Mouse (Mus musculus) cortical plate, adult 2 months (tissue): ENCODE data around the gene Bhlha9. TPM values are rescaled to one million over a fixed set of nuclear protein-coding genes. Genes with fewer than 3 reads are reported as not detected.

ENCODE experiments used
- H3K27ac ChIP-seq: fragments of 200-500 bp; 2 replicates; pipeline ENCODE4 v1.5.1; 2012; ENCODE audit warnings: low read length, control low read depth, inconsistent platforms; ENCODE audit not compliant: insufficient read depth
- H3K4me1 ChIP-seq: fragments of 200-500 bp; 2 replicates; pipeline ENCODE4 v1.6.1; 2011; ENCODE audit warnings: low read length; ENCODE audit not compliant: control insufficient read depth, insufficient read depth
- H3K4me3 ChIP-seq: fragments of 200-500 bp; 2 replicates; pipeline ENCODE4 v1.5.1; 2011; ENCODE audit warnings: mild to moderate bottlenecking, low read length, control low read depth; ENCODE audit not compliant: insufficient read depth
- CTCF ChIP-seq: fragments of 200-500 bp; IDR thresholded peaks from 2 replicates; pipeline ENCODE4 v1.5.1; 2011; ENCODE audit warnings: mild to moderate bottlenecking, control low read depth, low read length; ENCODE audit not compliant: insufficient read depth; ENCODE audit errors: extremely low read depth
- POLR2A ChIP-seq: fragments of 200-500 bp; IDR thresholded peaks from 2 replicates; pipeline ENCODE4 v1.6.1; 2011; ENCODE audit warnings: mild to moderate bottlenecking, low read length, control low read depth; ENCODE audit not compliant: insufficient read depth; ENCODE audit errors: extremely low read depth
- polyA plus RNA-seq: library from polyadenylated mRNA; depleted of rRNA; stranded (reverse); fragments of >200 nt; gene quantifications from 2 replicates; pipeline ENCODE4 v1.2.3, GENCODE M21; 2012; rRNA removed

Gene Bhlha9
- polyA plus RNA-seq, 1 experiment, result 3.5 TPM

GRCm38 (mm10) chr11:76685604-76686003, 13.3 kb downstream of the Bhlha9 start:
- no peaks in the 10 kb centered on the region for H3K4me1 ChIP-seq
- TF ChIP-seq POLR2A, result no peak
- TF ChIP-seq CTCF, result no peak
- no peak overlapping the region for H3K27ac ChIP-seq
- no peak overlapping the region for H3K4me3 ChIP-seq

GRCm38 (mm10) chr11:76692096-76692495, 19.8 kb downstream of the Bhlha9 start:
- no peak overlapping the region for H3K27ac ChIP-seq
- H3K4me1 ChIP-seq, result no peaks in the 10 kb centered on the region; the same call in 1 of the 2 replicates
- TF ChIP-seq POLR2A (no peak), CTCF (no peak)
- H3K4me3 ChIP-seq, result no peak overlapping the region

- H3K4me3 ChIP-seq, result peak overlapping the region; percentile 19
- H3K27ac ChIP-seq, result no peak overlapping the region
- no peak for TF ChIP-seq CTCF
- TF ChIP-seq POLR2A, result no peak
- no peaks in the 10 kb centered on the region; the same call in 1 of the 2 replicates for H3K4me1 ChIP-seq
Measured at GRCm38 (mm10) chr11:76695810-76696209, 23.5 kb downstream of the Bhlha9 start.

GRCm38 (mm10) chr11:76699626-76700025, 27.4 kb downstream of the Bhlha9 start:
- Histone ChIP-seq H3K4me3 (no peak overlapping the region), H3K27ac (no peak overlapping the region), H3K4me1 (no peaks in the 10 kb centered on the region; the same call in 1 of the 2 replicates)
- TF ChIP-seq CTCF (no peak), POLR2A (no peak)

GRCm38 (mm10) chr11:76707656-76708055, 35.4 kb downstream of the Bhlha9 start:
- Histone ChIP-seq H3K4me3 (no peak overlapping the region), H3K4me1 (no peaks in the 10 kb centered on the region), H3K27ac (no peak overlapping the region)
- TF ChIP-seq POLR2A, result no peak
- TF ChIP-seq CTCF, result no peak

GRCm38 (mm10) chr11:76708066-76708465, 35.8 kb downstream of the Bhlha9 start:
- no peak overlapping the region for H3K27ac ChIP-seq
- no peaks in the 10 kb centered on the region for H3K4me1 ChIP-seq
- TF ChIP-seq POLR2A, result no peak
- no peak for TF ChIP-seq CTCF
- no peak overlapping the region for H3K4me3 ChIP-seq

GRCm38 (mm10) chr11:76708881-76709280, 36.6 kb downstream of the Bhlha9 start:
- H3K4me1 ChIP-seq, result no peaks in the 10 kb centered on the region
- H3K4me3 ChIP-seq, result no peak overlapping the region
- no peak for TF ChIP-seq CTCF
- no peak for TF ChIP-seq POLR2A
- no peak overlapping the region for H3K27ac ChIP-seq

- H3K4me1 ChIP-seq, result no peaks in the 10 kb centered on the region
- TF ChIP-seq POLR2A (no peak), CTCF (no peak)
Measured at GRCm38 (mm10) chr11:76709625-76710452, 37.6 kb downstream of the Bhlha9 start.

GRCm38 (mm10) chr11:76717000-76717399, 44.7 kb downstream of the Bhlha9 start:
- Histone ChIP-seq H3K4me3 (no peak overlapping the region), H3K27ac (no peak overlapping the region), H3K4me1 (no peaks in the 10 kb centered on the region)
- TF ChIP-seq POLR2A (no peak), CTCF (no peak)

More at GRCm38 (mm10) chr11:76709625-76710452, 37.6 kb downstream of the Bhlha9 start:
- Histone ChIP-seq H3K4me3 (no peak overlapping the region), H3K27ac (no peak overlapping the region)

Other genes starting within 250 kb of the Bhlha9 start
- gene Abr, start 50.2 kb upstream of the Bhlha9 start, polyA plus RNA-seq, result 266 and 292 TPM in 2 replicates
- 0.32 and 0.40 TPM in 2 replicates for gene Trarg1, start 7.3 kb downstream of the Bhlha9 start, polyA plus RNA-seq
- gene Gosr1, start 91.1 kb downstream of the Bhlha9 start, polyA plus RNA-seq, result 27.3 and 28.0 TPM in 2 replicates
- gene Cpd, start 174.5 kb downstream of the Bhlha9 start, polyA plus RNA-seq, result 29.1 and 30.5 TPM in 2 replicates
- gene Tmigd1, start 229.7 kb downstream of the Bhlha9 start, polyA plus RNA-seq, result not detected in 2 replicates